Mouse (Mus musculus): ENCODE measurements around the gene Scg5. TPM values are rescaled to one million over a fixed set of nuclear protein-coding genes. Genes with fewer than 3 reads are reported as not detected.

Scg5 gene
- total RNA-seq (2021) = 100 to 1,000 TPM; 404 to 421 TPM
- long read RNA-seq, transcript Scg5-201 (6 exons, 1,208 nt) = major isoform, 251 of 300 reads
- long read RNA-seq, partial matches to known transcripts = 35 of 300 reads
- long read RNA-seq, other reads (novel, unspliced or antisense) = 14 of 300 reads

GRCm38 (mm10) chr2:113828943-113829882 is at the start of gene Scg5:
Gene Scg5, minus strand, starts transcription at chr2:113829121.
- DNase-seq (ENCODE audit: low spot score in 2 of 2) = peak; percentile 82 to 86

DNA sequence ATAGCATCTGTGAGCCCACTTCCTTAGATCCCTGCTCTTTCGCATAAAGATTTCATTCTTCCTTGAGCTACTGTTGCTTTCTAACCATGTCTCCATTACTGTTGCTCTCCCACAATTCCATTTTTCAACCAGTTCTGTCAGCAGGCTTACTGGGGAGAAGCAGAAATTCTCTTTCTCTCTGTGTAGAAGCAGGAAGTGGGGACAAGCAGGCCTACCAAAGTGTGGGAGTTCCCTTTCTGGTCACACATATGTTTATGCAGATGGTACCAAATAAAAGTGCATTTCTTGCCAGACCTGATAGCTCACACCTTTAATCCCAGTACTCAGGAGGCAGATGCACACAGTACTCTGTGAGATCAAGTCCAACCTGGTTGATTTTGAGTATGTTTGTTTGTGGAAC is 41.2 kb upstream of the Scg5 start:
- DNase-seq (ENCODE audit: low spot score in 2 of 2) = peak; percentile 4 to 43

DNA sequence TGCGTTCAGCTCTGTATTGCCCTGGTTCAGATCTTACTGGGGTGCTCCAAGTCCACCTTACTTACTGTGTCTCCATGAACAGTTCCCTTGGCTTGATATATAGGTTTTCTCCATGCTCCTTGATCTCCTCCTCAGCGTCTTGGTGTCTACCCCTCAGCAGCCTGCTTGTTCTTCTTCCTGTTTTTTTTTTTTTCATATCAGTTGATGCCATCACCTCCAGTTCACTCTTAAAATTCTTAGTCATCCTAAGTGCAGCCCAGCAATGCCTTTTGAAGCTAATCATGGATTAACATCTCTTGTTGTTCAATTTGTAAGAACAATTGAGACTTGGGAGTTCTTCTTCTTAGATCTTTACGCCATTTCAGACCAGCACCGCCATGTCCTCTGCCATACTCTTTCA is 39.5 kb upstream of the Scg5 start:
- no peak for DNase-seq (ENCODE audit: low spot score in 2 of 2)

DNA sequence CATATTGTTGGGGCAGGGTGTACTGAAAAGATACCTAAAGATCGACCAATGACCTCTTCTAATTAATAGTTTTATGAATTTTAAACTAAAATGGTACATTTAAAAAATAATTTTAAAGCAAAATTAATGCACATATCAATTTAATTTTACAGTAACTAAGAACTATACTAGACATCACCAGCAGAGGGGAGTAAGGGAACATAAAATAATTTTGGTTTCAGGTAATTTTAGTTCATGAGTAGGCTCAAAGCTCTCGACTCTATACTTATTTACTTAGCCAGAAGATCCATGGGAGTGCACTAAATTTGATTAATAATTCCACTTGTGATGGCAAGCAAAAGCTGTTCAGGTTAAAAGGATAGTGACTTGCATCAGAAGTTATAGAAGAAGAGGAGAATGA is 37.2 kb upstream of the Scg5 start:
- peak in 1 of 2 experiments; percentile 30 for DNase-seq (ENCODE audit: low spot score in 2 of 2)

DNA sequence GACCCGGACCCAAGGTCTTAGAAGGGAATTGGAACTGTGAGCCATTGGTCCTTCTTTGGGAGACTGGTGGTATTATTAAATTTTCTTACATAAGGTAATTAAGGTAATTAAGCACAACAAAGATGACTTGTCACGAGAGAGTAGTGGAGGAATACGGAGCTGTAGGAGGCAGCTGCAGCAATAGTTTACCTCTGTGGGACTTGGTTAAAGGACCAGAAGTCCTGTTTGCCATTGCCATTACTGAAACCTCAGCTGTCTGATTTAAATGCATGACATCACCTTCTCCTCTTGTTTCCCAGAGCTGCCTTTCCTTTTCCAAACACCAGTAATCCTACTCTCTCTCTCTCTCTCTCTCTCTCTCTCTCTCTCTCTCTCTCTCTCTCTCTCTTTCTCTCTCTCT is 20.2 kb upstream of the Scg5 start:
- DNase-seq (ENCODE audit: low spot score in 2 of 2) = no peak

DNA sequence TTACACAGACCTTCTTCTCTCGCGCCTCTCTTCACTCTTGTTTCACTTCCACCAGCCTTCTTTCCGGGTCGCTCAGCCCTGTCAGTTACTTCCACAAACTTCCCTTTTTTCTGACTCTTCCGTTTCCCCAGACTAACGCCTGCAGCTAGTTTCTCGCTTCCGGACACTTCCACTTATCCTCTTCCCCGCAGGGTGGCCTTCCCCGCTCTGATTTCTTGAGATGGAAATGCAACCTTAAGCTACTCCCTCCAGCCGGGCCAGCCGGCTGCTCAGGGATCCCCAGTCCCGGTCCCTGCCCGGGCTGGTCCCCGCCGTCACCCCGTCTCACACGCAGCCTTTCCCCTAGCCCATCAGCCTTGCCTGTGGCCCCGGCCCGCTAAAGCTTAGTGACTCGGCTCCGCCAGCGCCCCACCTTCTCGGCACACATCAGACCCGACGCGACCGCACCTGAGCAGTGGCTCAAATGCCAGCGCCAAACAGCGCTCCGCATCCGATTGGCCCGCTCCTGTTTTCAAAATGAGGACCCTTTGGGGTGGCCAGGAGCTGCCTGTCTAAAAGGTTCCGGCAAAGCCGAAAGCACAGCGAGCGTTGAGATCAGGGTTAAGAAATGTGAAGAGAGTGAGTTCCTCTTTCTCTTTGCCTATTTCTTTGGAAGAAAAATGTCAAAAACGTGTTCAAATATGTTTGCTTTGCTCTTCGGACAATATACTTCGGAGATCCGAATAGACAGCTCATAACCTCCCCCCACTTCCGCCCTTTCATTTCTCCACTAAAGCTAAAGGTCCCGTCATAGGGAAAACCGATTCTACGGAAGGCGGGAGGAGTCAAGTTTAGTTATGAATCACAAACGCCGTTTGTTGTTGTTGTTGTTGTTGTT is 19.6 kb upstream of the Scg5 start, which contains the start of gene Arhgap11a:
TSS of gene Arhgap11a (minus strand) at position 417 of the 877 bp plus-strand sequence.
- peak; percentile 79 to 94 for DNase-seq (ENCODE audit: low spot score in 2 of 2)

DNA sequence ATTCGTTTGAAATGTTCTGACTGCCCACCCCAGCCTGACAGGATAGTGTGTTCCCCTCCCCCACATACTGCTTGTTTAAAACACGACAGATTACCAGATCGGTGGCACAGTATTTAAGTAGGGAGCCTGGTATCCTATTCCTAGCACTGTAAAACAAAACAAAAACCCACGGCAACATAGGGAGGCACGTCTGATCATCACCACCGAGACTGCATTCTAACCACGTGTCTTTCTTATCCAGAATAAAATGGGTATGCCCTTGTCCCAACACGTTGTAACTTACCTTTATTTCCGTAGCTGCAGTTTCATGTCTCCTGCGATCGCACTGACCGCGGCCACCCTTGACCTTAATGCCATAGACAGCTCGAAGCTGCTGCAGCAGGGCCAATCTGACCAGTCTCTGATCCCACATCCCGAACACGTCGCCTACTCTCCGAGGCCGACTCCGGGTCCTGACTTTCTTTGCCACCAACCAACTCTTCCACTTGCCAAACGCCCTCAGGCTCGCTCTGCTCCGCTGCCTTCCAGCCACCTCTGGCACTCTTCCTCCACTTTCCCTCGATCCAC is 18.8 kb upstream of the Scg5 start:
- no peak for DNase-seq (ENCODE audit: low spot score in 2 of 2)

- no peak for DNase-seq (ENCODE audit: low spot score in 2 of 2)
These were observed 16.2 kb upstream of the Scg5 start for GRCm38 (mm10) chr2:113845081-113845480.

- DNase-seq (ENCODE audit: low spot score in 2 of 2) = no peak
These were observed 12.9 kb upstream of the Scg5 start for GRCm38 (mm10) chr2:113841656-113842437.

GRCm38 (mm10) chr2:113839488-113839887 is 10.6 kb upstream of the Scg5 start:
- no peak for DNase-seq (ENCODE audit: low spot score in 2 of 2)

DNA sequence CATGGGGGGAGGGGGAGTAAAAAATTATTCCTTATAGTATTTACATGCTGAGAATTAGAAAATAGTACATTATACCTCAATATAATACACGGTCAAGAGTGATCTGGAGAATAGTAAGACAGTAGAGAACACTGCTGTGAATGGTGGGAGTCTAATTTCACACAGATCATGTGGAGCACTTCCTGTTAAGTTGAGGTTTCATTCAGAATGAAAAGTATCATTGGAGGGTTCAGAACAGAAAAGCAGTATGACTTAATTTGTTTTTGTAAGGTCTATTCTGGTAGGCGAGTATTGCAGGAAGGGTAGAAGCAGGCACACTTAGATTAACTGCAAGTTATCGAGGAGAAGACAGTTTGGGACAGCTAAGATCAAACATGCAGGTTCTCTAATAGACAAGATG is 6.3 kb upstream of the Scg5 start:
- DNase-seq (ENCODE audit: low spot score in 2 of 2) = no peak

DNA sequence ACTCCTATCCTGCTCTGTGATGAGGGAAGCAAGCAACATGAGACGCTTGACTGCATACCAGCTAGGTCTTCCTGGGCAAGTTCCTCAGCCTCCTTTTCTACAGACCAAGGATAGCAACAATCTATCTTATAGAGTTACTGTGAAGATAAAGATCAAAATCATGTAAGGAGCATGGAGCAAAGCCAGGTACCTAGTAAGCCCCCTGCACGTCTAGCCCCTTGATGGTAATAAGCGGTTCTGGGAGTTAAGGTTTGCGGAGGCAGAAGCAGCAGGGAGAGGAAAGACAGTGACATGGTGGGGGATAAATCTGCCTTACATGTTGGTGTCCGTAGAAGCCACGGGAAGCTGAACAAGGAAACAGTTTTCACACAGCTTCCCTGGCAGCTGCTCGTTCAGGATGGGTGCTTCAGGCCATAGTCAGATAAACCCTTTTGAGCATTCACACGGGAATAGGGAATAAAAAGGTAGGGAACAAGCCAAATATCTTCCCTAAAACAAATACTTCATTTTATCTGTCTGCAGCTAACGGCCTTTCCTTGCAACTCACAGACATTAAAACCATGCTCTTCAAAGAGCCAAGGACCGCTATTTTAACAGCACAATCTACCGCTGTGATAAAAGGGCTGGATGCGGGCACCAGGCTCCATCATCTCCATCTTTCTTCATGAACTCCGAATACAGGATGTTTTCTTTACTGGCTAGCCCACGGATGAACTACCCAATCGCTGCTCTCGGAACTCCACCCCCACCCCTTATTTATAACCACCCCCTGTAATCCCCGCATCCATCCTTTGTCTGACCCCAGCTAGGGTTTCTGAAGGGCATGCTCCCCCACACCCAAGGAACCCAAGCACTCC is 607 bp downstream of the Scg5 start:
- DNase-seq (ENCODE audit: low spot score in 2 of 2) = peak in 1 of 2 experiments; percentile 60

DNA sequence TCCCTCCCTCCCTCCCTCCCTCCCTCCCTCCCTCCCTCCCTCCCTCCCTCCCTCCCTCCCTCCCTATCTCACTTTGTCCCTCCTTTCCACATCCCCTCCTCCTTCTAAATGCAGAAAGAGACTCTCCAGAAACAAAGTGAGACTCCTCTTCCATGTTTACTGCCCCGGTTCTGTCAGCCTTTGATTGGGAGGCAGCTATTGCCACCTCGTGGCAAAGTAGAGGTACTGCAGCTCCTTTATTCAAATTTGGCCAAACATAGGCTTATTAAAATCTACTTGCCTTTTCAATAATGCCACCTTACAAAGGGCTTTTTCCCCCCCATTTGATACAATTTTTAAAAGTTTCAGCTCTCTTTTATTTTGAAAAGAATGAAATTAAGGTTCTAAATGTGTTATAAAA is 5.0 kb downstream of the Scg5 start:
- peak in 1 of 2 experiments; percentile 71 for DNase-seq (ENCODE audit: low spot score in 2 of 2)

DNA sequence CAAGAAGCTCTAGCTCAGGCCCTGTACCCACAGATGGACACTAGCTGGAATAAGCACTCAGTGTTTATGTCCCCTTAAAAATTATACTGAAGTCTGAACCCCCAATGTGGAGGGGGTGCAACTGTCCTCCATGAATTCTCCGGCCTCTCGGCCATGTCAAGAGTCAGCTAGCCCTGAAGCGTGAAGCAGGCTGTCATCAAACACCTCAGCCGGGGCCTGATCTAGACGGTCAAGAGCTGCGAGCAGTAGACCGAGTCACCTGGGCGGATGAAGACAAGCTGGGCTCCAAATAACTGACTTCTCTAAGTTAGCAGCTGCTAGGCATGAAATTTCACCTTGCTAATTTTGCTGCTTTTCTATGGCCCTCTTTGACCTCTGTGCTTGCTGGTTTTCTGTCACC is 6.6 kb downstream of the Scg5 start:
- no peak for DNase-seq (ENCODE audit: low spot score in 2 of 2)

DNA sequence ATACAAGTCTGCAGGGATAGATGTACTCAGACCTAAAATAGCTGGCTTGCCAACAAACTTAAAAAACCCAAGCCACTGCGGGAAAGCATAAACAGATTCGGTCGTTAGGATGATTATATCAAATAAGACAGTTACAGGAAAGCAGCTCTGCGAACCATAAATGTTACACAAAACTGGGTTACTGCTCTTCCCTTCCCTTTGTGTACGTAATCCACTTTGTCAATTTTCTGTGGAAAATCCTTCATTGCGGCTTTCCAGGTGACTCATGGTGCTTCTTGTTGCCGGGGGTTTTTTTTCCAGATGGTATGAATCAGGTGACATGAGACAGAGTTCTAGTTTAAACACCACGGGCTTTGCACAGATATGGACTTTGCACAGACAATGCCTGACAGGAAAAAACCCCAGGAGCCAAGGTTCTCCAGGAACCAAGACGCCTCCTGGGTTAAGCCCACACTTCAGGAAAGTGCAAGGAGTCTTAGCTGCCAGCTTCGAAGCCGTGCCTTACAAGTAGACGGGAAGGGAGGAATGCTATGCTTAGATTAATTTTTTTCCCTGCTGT is 7.7 kb downstream of the Scg5 start:
- no peak for DNase-seq (ENCODE audit: low spot score in 2 of 2)

DNA sequence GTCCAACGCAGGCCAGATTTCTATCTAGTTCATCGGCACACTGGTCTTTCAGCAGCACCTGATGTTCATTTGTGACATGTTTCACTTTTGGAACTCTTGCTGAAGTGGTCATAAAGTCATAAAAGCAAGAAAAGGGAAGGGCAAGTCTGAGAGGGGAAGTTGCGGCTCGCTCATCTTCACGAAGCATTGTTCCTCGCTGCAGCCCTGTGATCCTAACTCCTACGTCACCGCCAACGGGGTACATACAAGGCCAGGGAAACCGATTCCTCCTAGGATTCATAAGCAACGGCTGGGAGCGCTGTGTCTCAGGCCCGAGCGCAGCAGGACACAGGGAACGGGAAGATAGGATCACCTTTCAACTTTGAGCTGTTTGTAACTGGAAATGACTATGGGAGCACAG is 8.8 kb downstream of the Scg5 start:
- no peak for DNase-seq (ENCODE audit: low spot score in 2 of 2)

DNA sequence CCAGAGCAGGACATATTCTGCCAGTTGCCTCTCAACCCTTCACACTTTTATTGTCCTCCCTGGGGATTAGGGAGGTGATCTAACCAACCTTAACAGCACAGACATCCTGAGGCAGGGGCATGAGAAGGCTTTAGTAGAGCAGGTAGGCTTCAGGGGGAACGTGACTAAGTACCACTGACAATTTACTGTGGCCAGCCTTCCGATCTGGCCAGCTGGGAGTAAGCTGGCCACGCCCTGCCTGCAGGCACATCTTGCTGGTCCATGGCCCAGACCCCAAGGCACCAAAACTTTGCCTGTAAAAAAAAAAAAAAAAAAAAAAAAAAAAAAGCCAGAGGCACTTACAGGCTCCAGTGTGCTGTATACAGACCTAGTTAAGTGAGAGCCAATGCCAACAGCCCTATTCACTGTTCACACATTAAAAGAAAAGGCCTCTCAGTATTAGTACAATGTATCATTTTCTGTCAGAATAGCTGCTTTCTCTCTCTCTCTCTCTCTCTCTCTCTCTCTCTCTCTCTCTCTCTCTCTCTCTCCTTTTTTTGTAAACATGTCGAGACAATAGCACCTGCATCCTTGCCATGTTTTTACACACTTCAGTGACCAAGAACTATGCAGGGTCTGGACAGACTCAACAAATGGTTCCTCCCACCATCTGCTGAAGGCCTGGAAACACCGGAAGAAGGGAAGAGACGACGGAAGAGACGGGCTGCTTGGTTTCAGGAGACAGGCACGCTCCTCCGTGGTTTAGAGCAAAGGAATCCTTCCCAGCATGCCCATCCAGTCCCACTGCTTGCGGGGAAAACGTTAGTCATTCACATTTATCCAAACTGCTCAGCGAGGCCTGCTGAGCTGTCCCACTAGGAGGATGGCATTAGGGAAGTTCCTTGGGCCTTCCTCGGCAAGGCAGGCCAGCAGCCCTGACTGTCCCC is 11.0 kb downstream of the Scg5 start:
- DNase-seq (ENCODE audit: low spot score in 2 of 2) = no peak

DNA sequence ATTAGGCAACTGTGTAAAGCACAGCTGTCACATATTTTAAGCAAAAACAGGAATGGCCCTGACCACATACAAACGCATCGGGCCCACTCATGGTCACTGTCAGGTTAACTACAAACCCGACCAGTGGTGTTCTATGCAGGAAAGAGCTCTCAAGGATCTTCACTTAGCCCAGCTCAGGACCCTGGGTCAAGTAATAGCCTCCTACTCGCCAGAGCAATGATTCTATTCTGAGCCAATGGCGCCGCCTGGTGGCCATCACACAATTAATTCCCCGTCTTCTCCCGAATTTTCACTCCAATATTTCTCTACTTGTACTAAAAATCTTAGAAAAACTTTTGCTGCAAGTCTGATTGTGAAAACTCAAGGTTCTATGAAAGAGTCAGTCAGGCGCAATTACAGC is 21.3 kb downstream of the Scg5 start:
- DNase-seq (ENCODE audit: low spot score in 2 of 2) = peak in 1 of 2 experiments; percentile 68

All from layer of hippocampus, adult 18-20 months (tissue).